Mouse (Mus musculus) embryonic facial prominence, embryonic 15.5 days (tissue): Measurements from ENCODE around the gene Mpped2. TPM values are rescaled to one million over a fixed set of nuclear protein-coding genes. Genes with fewer than 3 reads are reported as not detected.

Experiments
- ATAC-seq: fragments of 200-750 bp; cut with Nextera tagmentation; 2 replicates; pipeline ENCODE4 v1.8.0; 2017; ENCODE audit warnings: low read depth, moderate TSS enrichment; ENCODE audit not compliant: insufficient number of reproducible peaks, low FRiP score, low TSS enrichment
- H3K27ac ChIP-seq: fragments of 300-500 bp; sonication (generic); replicated peaks from 2 replicates; pipeline ENCODE4 v1.5.1; 2015; ENCODE audit warnings: mild to moderate bottlenecking, inconsistent platforms
- H3K27me3 ChIP-seq: fragments of 300-500 bp; sonication (generic); 2 replicates; pipeline ENCODE4 v1.6.1; 2015; ENCODE audit warnings: inconsistent platforms
- H3K36me3 ChIP-seq: fragments of 300-500 bp; sonication (generic); 2 replicates; pipeline ENCODE4 v1.6.1; 2015; ENCODE audit warnings: mild to moderate bottlenecking, inconsistent platforms
- H3K4me1 ChIP-seq: fragments of 300-500 bp; sonication (generic); 2 replicates; pipeline ENCODE4 v1.6.1; 2015; ENCODE audit warnings: inconsistent platforms
- H3K4me2 ChIP-seq: fragments of 300-500 bp; sonication (generic); replicated peaks from 2 replicates; pipeline ENCODE4 v1.6.1; 2015; ENCODE audit warnings: mild to moderate bottlenecking, inconsistent platforms
- H3K4me3 ChIP-seq: fragments of 300-500 bp; sonication (generic); replicated peaks from 2 replicates; pipeline ENCODE4 v1.5.1; 2015; ENCODE audit warnings: mild to moderate bottlenecking, inconsistent platforms
- H3K9ac ChIP-seq: fragments of 300-500 bp; sonication (generic); 2 replicates; pipeline ENCODE4 v1.6.1; 2015; ENCODE audit warnings: inconsistent platforms
- H3K9me3 ChIP-seq: fragments of 300-500 bp; sonication (generic); replicated peaks from 2 replicates; pipeline ENCODE4 v1.6.1; 2016; ENCODE audit warnings: inconsistent platforms
- WGBS: fragments of 180-500 bp; shearing (Covaris S2); methylation state at CpG from one replicate; pipeline ENCODE4 v1.1.7; 2015; 5-methylcytosine and 5-hydroxymethylcytosine counted together
- polyA plus RNA-seq: library from polyadenylated mRNA; unstranded; fragments of >200 nt; fragmentation: Nextera tagmentation; extraction: Ambion mirVana; gene quantifications from 2 replicates; pipeline ENCODE4 v1.2.1, GENCODE M21; 2015

The Mpped2 gene
- polyA plus RNA-seq, 1 experiment from 2014 or later = 61.9 TPM

- no peak overlapping the region for H3K9ac ChIP-seq
- H3K27ac ChIP-seq = no peak overlapping the region
- no peaks in the 10 kb centered on the region for H3K36me3 ChIP-seq
- H3K9me3 ChIP-seq = no peaks in the 10 kb centered on the region
- H3K4me3 ChIP-seq = no peak overlapping the region
- H3K4me1 ChIP-seq = peaks cover 5% of the 10 kb centered on the region
- ATAC-seq = no peak
- no peak overlapping the region for H3K4me2 ChIP-seq
- WGBS = 50% methylated on average over 3 of the region's 3 CpGs
- H3K27me3 ChIP-seq = no peaks in the 10 kb centered on the region
These were observed 104.8 kb downstream of the Mpped2 start for GRCm38 (mm10) chr2:106797855-106798254.

- H3K9ac ChIP-seq = no peak overlapping the region
- no peaks in the 10 kb centered on the region for H3K27me3 ChIP-seq
- 60% methylated on average over 4 of the region's 4 CpGs for WGBS
- no peaks in the 10 kb centered on the region for H3K9me3 ChIP-seq
- H3K4me3 ChIP-seq = no peak overlapping the region
- no peak overlapping the region for H3K4me2 ChIP-seq
- ATAC-seq = no peak
- H3K27ac ChIP-seq = no peak overlapping the region
- peaks cover 5% of the 10 kb centered on the region for H3K4me1 ChIP-seq
- H3K36me3 ChIP-seq = no peaks in the 10 kb centered on the region
These were observed 105.8 kb downstream of the Mpped2 start for GRCm38 (mm10) chr2:106798824-106799223.

- Histone ChIP-seq H3K4me3 (no peak overlapping the region), H3K9me3 (no peaks in the 10 kb centered on the region), H3K4me2 (no peak overlapping the region), H3K27ac (no peak overlapping the region), H3K9ac (no peak overlapping the region), H3K4me1 (no peaks in the 10 kb centered on the region), H3K27me3 (no peaks in the 10 kb centered on the region), H3K36me3 (no peaks in the 10 kb centered on the region)
- no peak for ATAC-seq
- WGBS = 96% methylated on average over 3 of the region's 3 CpGs
These were observed 122.8 kb downstream of the Mpped2 start for GRCm38 (mm10) chr2:106815898-106816297.

DNA sequence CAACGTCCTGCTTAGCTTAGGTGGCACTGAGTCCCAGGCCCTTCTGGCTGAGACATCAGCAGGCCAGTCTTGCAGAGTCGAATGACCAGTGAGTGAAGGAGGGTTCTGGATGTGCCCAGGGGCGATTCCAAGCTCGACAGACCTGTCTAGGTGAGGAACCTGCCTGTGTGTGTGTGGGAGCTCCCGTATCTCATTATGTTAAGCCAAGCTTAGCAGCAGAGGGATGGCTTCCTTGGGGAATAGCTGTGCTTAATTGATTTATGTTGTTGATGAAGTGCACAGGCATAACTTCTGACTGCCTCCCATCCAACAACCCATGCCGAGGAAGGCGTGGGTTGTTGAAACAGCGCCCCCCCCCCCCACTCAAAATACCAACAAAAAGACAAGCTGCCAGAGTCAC lies 128.2 kb downstream of the Mpped2 start:
- Histone ChIP-seq H3K9ac (no peak overlapping the region), H3K27me3 (no peaks in the 10 kb centered on the region), H3K36me3 (no peaks in the 10 kb centered on the region), H3K27ac (no peak overlapping the region), H3K4me3 (no peak overlapping the region), H3K4me2 (no peak overlapping the region), H3K4me1 (peaks cover 14% of the 10 kb centered on the region; the same call in 1 of the 2 replicates), H3K9me3 (no peaks in the 10 kb centered on the region)
- 50% methylated on average over 8 of the region's 8 CpGs for WGBS
- no peak for ATAC-seq

GRCm38 (mm10) chr2:106821883-106822282 lies 128.8 kb downstream of the Mpped2 start:
- 64% methylated on average over 6 of the region's 6 CpGs for WGBS
- Histone ChIP-seq H3K4me1 (peaks cover 14% of the 10 kb centered on the region; the same call in 1 of the 2 replicates), H3K27me3 (no peaks in the 10 kb centered on the region), H3K4me2 (no peak overlapping the region), H3K4me3 (no peak overlapping the region), H3K27ac (no peak overlapping the region), H3K36me3 (no peaks in the 10 kb centered on the region), H3K9ac (no peak overlapping the region), H3K9me3 (no peaks in the 10 kb centered on the region)
- ATAC-seq = no peak

DNA sequence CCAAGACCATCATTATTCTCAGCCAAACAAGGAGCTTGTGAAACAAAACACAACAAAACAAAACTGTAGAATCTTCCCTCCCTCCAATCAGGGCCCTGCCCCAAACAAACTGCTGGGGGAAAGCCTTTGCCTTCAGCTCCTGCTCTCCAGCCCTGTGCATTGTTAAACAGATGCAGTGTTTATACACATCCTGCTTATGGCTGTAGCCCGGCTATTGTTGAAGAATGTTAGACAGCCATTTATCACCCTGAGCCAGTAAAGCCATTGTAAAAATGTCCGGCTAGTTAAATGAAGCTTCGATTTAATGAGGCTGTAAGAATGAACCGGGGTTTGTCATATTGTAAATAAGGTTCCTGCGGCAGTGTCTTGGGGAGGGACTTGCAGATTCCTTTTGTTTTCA lies 129.5 kb downstream of the Mpped2 start:
- no peak overlapping the region for H3K27ac ChIP-seq
- WGBS = 36% methylated on average over 5 of the region's 5 CpGs
- no peak overlapping the region for H3K4me2 ChIP-seq
- ATAC-seq = no peak
- H3K27me3 ChIP-seq = no peaks in the 10 kb centered on the region
- no peaks in the 10 kb centered on the region for H3K9me3 ChIP-seq
- no peak overlapping the region for H3K4me3 ChIP-seq
- no peaks in the 10 kb centered on the region for H3K36me3 ChIP-seq
- H3K9ac ChIP-seq = no peak overlapping the region
- peaks cover 14% of the 10 kb centered on the region; the same call in 1 of the 2 replicates for H3K4me1 ChIP-seq

DNA sequence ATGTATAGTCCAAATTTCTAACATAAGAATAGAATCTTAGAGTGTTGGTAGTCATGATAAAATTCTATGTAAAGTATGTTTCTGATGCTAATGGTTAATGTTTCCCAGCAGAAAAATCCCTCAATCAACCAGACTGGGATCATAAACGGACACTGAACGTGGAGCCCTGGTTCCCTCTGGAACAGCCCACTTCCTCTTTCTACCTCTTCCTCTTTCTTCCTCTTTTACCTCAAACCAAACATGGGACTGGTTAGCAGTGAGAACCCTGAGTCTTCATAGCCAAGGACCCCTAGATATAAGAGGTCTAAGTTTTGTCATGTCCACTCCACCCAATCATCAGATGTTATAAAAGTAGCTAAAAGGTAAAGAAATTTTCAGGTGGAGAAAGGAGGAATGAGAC lies 132.4 kb downstream of the Mpped2 start:
- Histone ChIP-seq H3K36me3 (no peaks in the 10 kb centered on the region), H3K4me2 (no peak overlapping the region), H3K9me3 (no peaks in the 10 kb centered on the region), H3K9ac (no peak overlapping the region), H3K27me3 (no peaks in the 10 kb centered on the region), H3K27ac (no peak overlapping the region), H3K4me3 (no peak overlapping the region), H3K4me1 (peaks cover 31% of the 10 kb centered on the region)
- no peak for ATAC-seq
- WGBS = 71% methylated on average over 2 of the region's 2 CpGs

GRCm38 (mm10) chr2:106826023-106826422 lies 133.0 kb downstream of the Mpped2 start:
- 67% methylated on average over 1 of the region's 1 CpGs for WGBS
- H3K36me3 ChIP-seq = no peaks in the 10 kb centered on the region
- H3K4me3 ChIP-seq = no peak overlapping the region
- ATAC-seq = no peak
- H3K27me3 ChIP-seq = no peaks in the 10 kb centered on the region
- H3K9ac ChIP-seq = no peak overlapping the region
- H3K9me3 ChIP-seq = no peaks in the 10 kb centered on the region
- H3K4me1 ChIP-seq = peaks cover 31% of the 10 kb centered on the region
- H3K27ac ChIP-seq = no peak overlapping the region
- no peak overlapping the region for H3K4me2 ChIP-seq

DNA sequence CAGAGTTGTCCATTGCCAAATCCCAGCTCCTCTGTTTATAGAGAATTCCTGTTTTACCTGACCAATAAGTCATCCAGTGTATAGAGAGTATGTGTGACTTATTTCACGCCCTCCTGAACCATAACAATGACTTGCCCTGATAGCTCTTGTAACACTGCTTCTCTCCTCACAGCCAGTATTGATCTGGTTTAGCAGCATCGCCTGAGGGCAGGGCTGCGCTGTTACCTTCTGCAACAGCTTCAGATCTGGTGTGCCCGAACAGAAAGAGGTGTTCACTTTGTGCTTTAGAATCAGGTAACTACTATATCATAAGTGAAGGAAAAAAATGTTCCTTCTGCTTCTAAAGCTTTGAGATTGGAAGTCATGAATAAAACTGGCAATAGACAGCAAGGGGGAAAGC lies 133.7 kb downstream of the Mpped2 start:
- 79% methylated on average over 4 of the region's 4 CpGs for WGBS
- Histone ChIP-seq H3K36me3 (no peaks in the 10 kb centered on the region), H3K27ac (no peak overlapping the region), H3K4me2 (no peak overlapping the region), H3K4me3 (no peak overlapping the region), H3K4me1 (peaks cover 25% of the 10 kb centered on the region), H3K9me3 (no peaks in the 10 kb centered on the region), H3K27me3 (no peaks in the 10 kb centered on the region), H3K9ac (no peak overlapping the region)
- ATAC-seq = no peak

- H3K4me3 ChIP-seq = no peak overlapping the region
- ATAC-seq = no peak
- no peak overlapping the region for H3K9ac ChIP-seq
- no peaks in the 10 kb centered on the region for H3K36me3 ChIP-seq
- H3K4me1 ChIP-seq = peaks cover 17% of the 10 kb centered on the region
- 43% methylated on average over 12 of the region's 12 CpGs for WGBS
- no peaks in the 10 kb centered on the region for H3K27me3 ChIP-seq
- H3K4me2 ChIP-seq = no peak overlapping the region
- no peaks in the 10 kb centered on the region for H3K9me3 ChIP-seq
- no peak overlapping the region for H3K27ac ChIP-seq
These were observed 135.7 kb downstream of the Mpped2 start for GRCm38 (mm10) chr2:106828573-106829310.

GRCm38 (mm10) chr2:106829420-106829819 lies 136.4 kb downstream of the Mpped2 start:
- Histone ChIP-seq H3K27me3 (no peaks in the 10 kb centered on the region), H3K27ac (no peak overlapping the region), H3K36me3 (no peaks in the 10 kb centered on the region), H3K9me3 (no peaks in the 10 kb centered on the region), H3K4me1 (peaks cover 17% of the 10 kb centered on the region), H3K4me3 (no peak overlapping the region), H3K9ac (no peak overlapping the region), H3K4me2 (no peak overlapping the region)
- no peak for ATAC-seq
- 49% methylated on average over 4 of the region's 4 CpGs for whole genome bisulfite sequencing

DNA sequence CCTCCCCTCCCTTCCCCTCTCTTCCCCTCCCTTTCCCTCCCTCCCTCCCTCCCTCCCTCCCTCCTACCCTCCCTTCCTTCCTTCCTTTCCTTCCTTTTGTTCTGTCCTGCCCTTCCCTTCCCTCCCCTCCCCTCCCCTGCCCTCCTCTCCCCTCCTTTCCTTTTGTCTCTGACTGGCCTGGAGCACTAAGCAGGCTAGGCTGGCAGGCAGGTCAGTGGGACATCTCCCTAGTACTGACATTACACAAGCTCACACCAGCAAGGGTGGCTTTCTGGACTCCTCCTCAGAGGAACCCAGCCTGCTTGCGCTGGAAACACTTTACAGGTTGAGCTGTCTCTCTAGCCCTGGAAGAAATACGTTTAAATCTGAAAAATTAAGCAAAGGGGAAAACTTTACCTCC lies 139.5 kb downstream of the Mpped2 start:
- Histone ChIP-seq H3K9ac (no peak overlapping the region), H3K27ac (no peak overlapping the region), H3K36me3 (no peaks in the 10 kb centered on the region), H3K4me3 (no peak overlapping the region), H3K27me3 (no peaks in the 10 kb centered on the region), H3K4me2 (no peak overlapping the region), H3K4me1 (peaks cover 34% of the 10 kb centered on the region), H3K9me3 (no peaks in the 10 kb centered on the region)
- WGBS = 41% methylated on average over 2 of the region's 2 CpGs
- ATAC-seq = no peak
